Mouse (Mus musculus) cerebellum, adult 8-10 months (tissue): ENCODE data around the gene Pabpc4.
"Not testable (repeated sequence)": the region's sequence is repeated elsewhere in the genome, so short reads cannot be mapped to it uniquely, and the experiment has no call there.

Source experiments
- DNase-seq: peaks from one replicate; pipeline ENCODE4 v3.0.0; 2022

Pabpc4 gene

GRCm38 (mm10) chr4:123248971-123249567 lies 13.1 kb upstream of the Pabpc4 start:
- peak; percentile 72 for DNase-seq

- DNase-seq: peak; percentile 11
Measured at GRCm38 (mm10) chr4:123252214-123252613, 9.9 kb upstream of the Pabpc4 start.

- peak; percentile 37 for DNase-seq
Measured at GRCm38 (mm10) chr4:123254617-123255016, 7.5 kb upstream of the Pabpc4 start.

- no peak for DNase-seq
Measured at GRCm38 (mm10) chr4:123260071-123260746, 1.9 kb upstream of the Pabpc4 start.

- no peak for DNase-seq
Measured at GRCm38 (mm10) chr4:123271063-123271462, 8.9 kb downstream of the Pabpc4 start.

- DNase-seq: no peak
Measured at GRCm38 (mm10) chr4:123280117-123280516, 18.0 kb downstream of the Pabpc4 start.

- peak; percentile 87 for DNase-seq
Measured at GRCm38 (mm10) chr4:123282500-123282899, 20.3 kb downstream of the Pabpc4 start.

- not testable (repeated sequence) for DNase-seq
Measured at GRCm38 (mm10) chr4:123282915-123283674, 20.9 kb downstream of the Pabpc4 start.

- not testable (repeated sequence) for DNase-seq
Measured at GRCm38 (mm10) chr4:123283675-123284064, 21.5 kb downstream of the Pabpc4 start.

- DNase-seq: no peak
Measured at GRCm38 (mm10) chr4:123284731-123285624, 22.8 kb downstream of the Pabpc4 start.

GRCm38 (mm10) chr4:123286790-123287189 lies 24.6 kb downstream of the Pabpc4 start:
- no peak for DNase-seq

- no peak for DNase-seq
Measured at GRCm38 (mm10) chr4:123289038-123289437, 26.9 kb downstream of the Pabpc4 start.

GRCm38 (mm10) chr4:123292390-123292789 lies 30.2 kb downstream of the Pabpc4 start:
- no peak for DNase-seq

GRCm38 (mm10) chr4:123292989-123293388 lies 30.8 kb downstream of the Pabpc4 start:
- DNase-seq: no peak

GRCm38 (mm10) chr4:123293661-123294443 lies 31.7 kb downstream of the Pabpc4 start:
- no peak for DNase-seq

GRCm38 (mm10) chr4:123295026-123295425 lies 32.9 kb downstream of the Pabpc4 start:
- DNase-seq: not testable (repeated sequence)

GRCm38 (mm10) chr4:123295516-123296147 lies 33.5 kb downstream of the Pabpc4 start:
- no peak for DNase-seq

GRCm38 (mm10) chr4:123296148-123296534 lies 34.0 kb downstream of the Pabpc4 start:
- DNase-seq: no peak

GRCm38 (mm10) chr4:123297195-123297960 lies 35.2 kb downstream of the Pabpc4 start:
- DNase-seq: no peak

GRCm38 (mm10) chr4:123298226-123298625 lies 36.1 kb downstream of the Pabpc4 start:
- DNase-seq: no peak
